Mouse (Mus musculus) limb, embryonic 10.5 days (tissue): ENCODE results near the gene Pcsk4. TPM values are rescaled to one million over a fixed set of nuclear protein-coding genes. Genes with fewer than 3 reads are reported as not detected.

Source experiments
- DNase-seq: peaks from one replicate; pipeline ENCODE4 v3.0.0-alpha.2; 2017; ENCODE audit warnings: low spot score
- H3K27ac ChIP-seq: fragments of 300-500 bp; sonication (generic); 2 replicates; pipeline ENCODE4 v1.5.1; 2016; ENCODE audit warnings: mild to moderate bottlenecking
- H3K27me3 ChIP-seq: fragments of 300-500 bp; sonication (generic); 2 replicates; pipeline ENCODE4 v1.6.1; 2016; ENCODE audit warnings: low read depth, mild to moderate bottlenecking; ENCODE audit not compliant: poor library complexity, severe bottlenecking
- H3K36me3 ChIP-seq: fragments of 300-500 bp; sonication (generic); 2 replicates; pipeline ENCODE4 v1.6.1; 2016; ENCODE audit warnings: mild to moderate bottlenecking, moderate library complexity
- H3K4me1 ChIP-seq: fragments of 300-500 bp; sonication (generic); 2 replicates; pipeline ENCODE4 v1.6.1; 2016
- H3K4me3 ChIP-seq: fragments of 300-500 bp; sonication (generic); 2 replicates; pipeline ENCODE4 v1.5.1; 2016; ENCODE audit warnings: mild to moderate bottlenecking, moderate library complexity
- H3K9me3 ChIP-seq: fragments of 300-500 bp; sonication (generic); replicated peaks from 2 replicates; pipeline ENCODE4 v1.6.1; 2016; ENCODE audit warnings: mild to moderate bottlenecking
- WGBS: fragments of 180-500 bp; shearing (Covaris S2); methylation state at CpG from one replicate; pipeline ENCODE4 v1.1.7; 2016; 5-methylcytosine and 5-hydroxymethylcytosine counted together
- polyA plus RNA-seq: library from polyadenylated mRNA; unstranded; fragments of >200 nt; fragmentation: Nextera tagmentation; extraction: Ambion mirVana; gene quantifications from 2 replicates; pipeline ENCODE4 v1.2.1, GENCODE M21; 2016

Gene Pcsk4
- polyA plus RNA-seq, 1 experiment from 2014 or later: 6.3 TPM

DNA sequence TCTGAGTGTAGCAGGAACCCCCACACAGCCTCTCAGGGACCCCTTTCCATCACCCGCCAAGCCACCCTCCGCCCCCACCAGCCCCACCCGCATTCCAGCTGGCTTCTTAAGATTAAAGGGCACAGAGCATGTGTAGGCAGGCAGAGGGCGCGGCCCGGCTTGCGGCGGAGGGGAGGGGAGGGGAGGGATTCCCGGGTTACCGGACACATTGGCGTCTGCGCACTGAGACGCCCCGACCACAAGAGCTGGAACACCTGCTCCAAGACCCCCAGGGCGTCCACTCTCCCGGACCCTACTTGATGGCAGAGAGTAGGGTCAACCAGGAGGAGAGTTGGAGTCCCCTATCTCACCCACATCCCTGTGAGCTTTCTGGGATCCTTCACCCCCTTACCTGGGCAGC is 15.8 kb upstream of the Pcsk4 start:
- DNase-seq: no peak
- 0 out of 2 replicates have a peak, but pooled peaks cover 2% of the 10 kb centered on the region for H3K36me3 ChIP-seq
- H3K27me3 ChIP-seq: peaks cover 100% of the 10 kb centered on the region
- WGBS: under 1% methylated on average over 16 of the region's 16 CpGs
- 0 out of 2 replicates have a peak overlapping the region, but pooled peaks have one; percentile 19 for H3K4me3 ChIP-seq
- peaks cover 61% of the 10 kb centered on the region for H3K4me1 ChIP-seq
- H3K27ac ChIP-seq: peak overlapping the region; percentile 10; the same call in 1 of the 2 replicates
- H3K9me3 ChIP-seq: no peaks in the 10 kb centered on the region

DNA sequence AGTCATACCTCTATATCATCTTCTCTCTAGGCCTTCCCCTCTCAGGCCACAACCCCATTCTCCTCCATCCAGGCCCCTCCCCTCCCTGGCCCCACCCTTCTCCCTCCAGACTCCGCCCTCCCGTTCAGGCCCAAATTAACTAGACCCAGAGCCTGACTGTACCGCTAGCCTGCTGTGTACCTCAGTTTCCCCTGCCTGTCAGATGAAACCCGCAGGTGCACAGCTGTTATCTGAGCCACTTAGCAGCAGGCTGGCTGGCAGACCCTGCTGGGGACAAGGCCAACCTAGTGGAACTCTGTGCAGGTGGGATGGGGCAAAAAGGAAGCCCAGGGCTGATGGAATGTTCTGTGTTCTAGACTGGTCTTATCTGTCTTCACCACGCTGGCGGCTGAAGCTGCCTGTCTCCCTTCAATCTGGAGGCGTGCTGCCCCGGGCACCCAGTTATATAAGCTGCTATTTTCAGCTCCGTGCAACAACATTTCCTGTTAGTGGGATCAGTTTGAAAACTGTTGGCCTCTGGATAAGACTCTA is 14.9 kb upstream of the Pcsk4 start:
- Histone ChIP-seq H3K27ac (no peak overlapping the region), H3K27me3 (peaks cover 99% of the 10 kb centered on the region), H3K4me3 (no peak overlapping the region), H3K4me1 (peaks cover 62% of the 10 kb centered on the region), H3K36me3 (0 out of 2 replicates have a peak, but pooled peaks cover 2% of the 10 kb centered on the region), H3K9me3 (no peaks in the 10 kb centered on the region)
- no peak for DNase-seq
- 42% methylated on average over 9 of the region's 9 CpGs for WGBS

DNA sequence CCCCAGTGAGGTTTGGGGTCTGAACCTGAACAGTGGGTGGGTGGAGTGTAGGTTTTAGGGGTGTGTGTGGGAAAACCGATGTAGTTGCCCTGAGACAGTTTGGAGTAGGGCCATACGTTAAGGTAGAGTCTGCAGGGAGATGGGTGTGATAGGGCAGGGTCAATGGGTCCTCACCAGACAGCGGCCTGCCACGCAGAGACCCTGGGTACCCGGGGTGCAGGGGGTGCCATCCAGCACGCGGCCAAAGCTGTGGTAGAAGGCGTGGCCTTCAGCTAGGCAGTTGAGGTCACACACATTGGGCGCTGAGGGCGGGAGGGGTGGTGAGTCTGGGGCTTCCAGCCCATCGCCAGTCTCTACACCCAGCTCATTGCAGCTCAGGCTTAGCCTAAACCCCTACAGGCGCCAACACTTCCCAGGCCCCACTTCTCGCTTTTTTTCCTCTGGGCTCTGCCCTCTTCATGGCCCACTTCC is 14.2 kb upstream of the Pcsk4 start:
- no peak for DNase-seq
- peaks cover 94% of the 10 kb centered on the region for H3K27me3 ChIP-seq
- peaks cover 54% of the 10 kb centered on the region for H3K4me1 ChIP-seq
- H3K36me3 ChIP-seq: 0 out of 2 replicates have a peak, but pooled peaks cover under 1% of the 10 kb centered on the region
- peak overlapping the region; percentile 44 for H3K4me3 ChIP-seq
- 25% methylated on average over 13 of the region's 13 CpGs for WGBS
- H3K9me3 ChIP-seq: no peaks in the 10 kb centered on the region
- H3K27ac ChIP-seq: no peak overlapping the region

DNA sequence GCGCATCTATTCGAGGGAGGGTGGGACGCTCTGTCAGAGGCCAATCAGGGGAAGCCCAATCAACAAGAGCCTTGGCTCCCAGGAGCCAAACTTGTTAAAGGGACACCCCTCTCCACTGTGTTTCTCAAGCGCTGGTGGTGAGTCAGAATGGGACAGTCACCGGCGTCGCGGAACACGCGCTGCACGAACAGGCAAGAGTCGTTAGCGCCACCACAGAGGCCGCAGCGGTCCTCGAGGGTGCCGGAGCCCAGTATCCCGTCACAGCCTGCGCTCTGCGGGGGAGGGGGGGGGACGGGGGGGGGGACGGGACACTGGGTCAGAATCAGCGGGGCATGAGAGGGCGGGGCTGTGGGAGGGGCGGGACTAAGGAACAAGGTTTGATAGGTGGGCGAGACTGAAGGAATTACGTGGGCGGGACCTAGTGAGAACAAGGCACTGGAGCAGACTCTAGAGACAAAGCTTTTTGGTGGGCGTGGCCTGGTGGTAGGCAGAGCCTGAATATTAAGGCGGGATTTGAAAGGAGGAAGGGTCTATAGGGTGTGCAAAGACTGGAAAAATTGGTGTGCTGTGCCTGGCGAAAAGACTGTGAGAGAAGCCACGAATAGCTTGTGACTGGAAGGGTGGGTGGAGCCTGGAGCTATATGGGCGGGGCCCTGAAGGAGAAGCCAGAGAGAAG is 13.6 kb upstream of the Pcsk4 start:
- no peak overlapping the region for H3K27ac ChIP-seq
- peak overlapping the region; percentile 44 for H3K4me3 ChIP-seq
- no peaks in the 10 kb centered on the region for H3K36me3 ChIP-seq
- peaks cover 49% of the 10 kb centered on the region for H3K4me1 ChIP-seq
- DNase-seq: peak; percentile 66
- WGBS: under 1% methylated on average over 22 of the region's 33 CpGs
- no peaks in the 10 kb centered on the region for H3K9me3 ChIP-seq
- H3K27me3 ChIP-seq: peaks cover 92% of the 10 kb centered on the region

DNA sequence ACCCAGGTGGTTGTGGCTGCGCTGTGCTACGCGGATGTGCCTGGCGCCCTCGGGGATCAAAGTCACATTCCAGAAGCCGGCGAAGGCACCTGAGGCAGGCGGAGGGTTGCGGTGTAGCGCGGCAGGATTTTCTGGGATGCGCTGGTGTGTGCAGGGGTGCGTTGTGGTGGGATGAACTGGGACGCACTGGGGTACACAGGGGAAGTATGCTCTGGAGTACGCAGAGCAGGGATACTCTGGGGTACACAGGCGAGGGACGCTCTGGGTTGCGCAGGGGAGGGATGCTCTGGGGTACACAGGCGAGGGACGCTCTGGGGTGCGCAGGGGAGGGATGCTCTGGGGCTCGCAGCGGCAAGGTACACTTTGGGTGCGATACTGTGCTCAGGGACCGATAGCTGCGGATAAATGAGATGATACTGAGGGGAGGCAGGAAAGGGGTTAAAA is 13.0 kb upstream of the Pcsk4 start:
- peaks cover 47% of the 10 kb centered on the region for H3K4me1 ChIP-seq
- H3K36me3 ChIP-seq: no peaks in the 10 kb centered on the region
- DNase-seq: no peak
- no peaks in the 10 kb centered on the region for H3K9me3 ChIP-seq
- peak overlapping the region; percentile 44 for H3K4me3 ChIP-seq
- H3K27me3 ChIP-seq: peaks cover 86% of the 10 kb centered on the region
- H3K27ac ChIP-seq: no peak overlapping the region
- under 1% methylated on average over 26 of the region's 26 CpGs for WGBS

DNA sequence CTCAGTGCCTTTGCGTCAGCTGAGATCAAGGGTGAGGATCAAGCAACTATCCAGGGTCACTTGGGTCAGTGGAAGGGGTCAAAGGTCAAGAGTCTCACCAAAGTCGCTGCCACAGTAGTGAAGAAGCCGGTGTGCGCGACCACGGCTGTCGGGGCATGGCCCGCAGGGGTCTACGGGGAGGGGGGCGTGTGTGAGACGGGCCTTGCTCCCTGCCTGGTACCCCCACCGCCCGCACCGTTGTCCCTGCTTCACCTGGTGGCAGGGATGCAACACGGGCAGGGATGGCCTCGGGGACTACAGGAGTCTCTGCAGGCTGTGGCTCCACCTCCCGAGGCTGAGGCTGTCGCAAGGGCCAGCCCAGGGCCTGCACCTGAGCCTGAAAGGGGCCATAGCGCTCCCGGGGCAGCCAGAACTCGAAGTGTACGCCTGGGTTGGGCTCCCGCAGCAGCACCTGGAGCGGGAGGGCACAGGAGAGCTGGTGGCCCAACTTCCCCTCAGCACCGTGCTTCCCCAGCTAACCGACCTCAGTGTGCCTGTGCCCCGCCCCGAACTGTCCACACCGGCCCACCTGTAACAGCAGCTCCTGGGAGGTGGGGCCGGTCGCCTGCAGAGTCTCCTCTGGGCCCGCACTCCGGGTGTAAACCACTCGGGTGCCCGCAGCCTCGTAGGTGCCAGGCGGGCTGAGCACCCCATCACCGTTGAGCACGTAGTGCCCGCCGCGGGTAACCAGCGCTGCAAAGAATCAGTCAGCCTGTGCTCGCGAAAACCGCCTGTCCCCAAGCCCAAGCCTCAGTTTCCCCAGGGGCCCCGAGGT is 12.4 kb upstream of the Pcsk4 start:
- Histone ChIP-seq H3K4me3 (peak overlapping the region; percentile 44), H3K27ac (0 out of 2 replicates have a peak overlapping the region, but pooled peaks have one; percentile 12), H3K27me3 (peaks cover 83% of the 10 kb centered on the region), H3K36me3 (no peaks in the 10 kb centered on the region), H3K9me3 (no peaks in the 10 kb centered on the region), H3K4me1 (peaks cover 48% of the 10 kb centered on the region)
- 4% methylated on average over 47 of the region's 47 CpGs for WGBS
- no peak for DNase-seq

DNA sequence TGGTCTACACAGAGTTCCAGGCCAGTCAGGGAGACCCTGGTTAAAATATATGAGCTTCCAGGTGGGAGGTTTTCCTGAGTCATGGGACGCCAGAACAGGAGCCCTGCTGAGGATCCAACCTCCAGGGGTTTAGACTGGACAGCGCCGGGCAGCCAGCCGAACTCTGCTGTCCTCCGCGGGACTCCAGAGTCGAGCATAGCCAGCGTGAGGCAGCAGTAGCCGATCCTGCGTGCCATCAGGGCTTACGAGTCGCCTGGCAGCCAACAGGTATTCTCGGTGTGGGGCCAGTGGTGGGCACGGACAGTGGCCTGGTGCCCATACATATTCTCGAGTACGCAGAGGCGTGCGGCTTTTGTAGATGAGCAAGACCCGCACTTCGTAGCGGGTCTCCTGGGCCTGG is 11.7 kb upstream of the Pcsk4 start:
- DNase-seq: no peak
- peak overlapping the region; percentile 44; the same call in 1 of the 2 replicates for H3K4me3 ChIP-seq
- peaks cover 53% of the 10 kb centered on the region for H3K4me1 ChIP-seq

DNA sequence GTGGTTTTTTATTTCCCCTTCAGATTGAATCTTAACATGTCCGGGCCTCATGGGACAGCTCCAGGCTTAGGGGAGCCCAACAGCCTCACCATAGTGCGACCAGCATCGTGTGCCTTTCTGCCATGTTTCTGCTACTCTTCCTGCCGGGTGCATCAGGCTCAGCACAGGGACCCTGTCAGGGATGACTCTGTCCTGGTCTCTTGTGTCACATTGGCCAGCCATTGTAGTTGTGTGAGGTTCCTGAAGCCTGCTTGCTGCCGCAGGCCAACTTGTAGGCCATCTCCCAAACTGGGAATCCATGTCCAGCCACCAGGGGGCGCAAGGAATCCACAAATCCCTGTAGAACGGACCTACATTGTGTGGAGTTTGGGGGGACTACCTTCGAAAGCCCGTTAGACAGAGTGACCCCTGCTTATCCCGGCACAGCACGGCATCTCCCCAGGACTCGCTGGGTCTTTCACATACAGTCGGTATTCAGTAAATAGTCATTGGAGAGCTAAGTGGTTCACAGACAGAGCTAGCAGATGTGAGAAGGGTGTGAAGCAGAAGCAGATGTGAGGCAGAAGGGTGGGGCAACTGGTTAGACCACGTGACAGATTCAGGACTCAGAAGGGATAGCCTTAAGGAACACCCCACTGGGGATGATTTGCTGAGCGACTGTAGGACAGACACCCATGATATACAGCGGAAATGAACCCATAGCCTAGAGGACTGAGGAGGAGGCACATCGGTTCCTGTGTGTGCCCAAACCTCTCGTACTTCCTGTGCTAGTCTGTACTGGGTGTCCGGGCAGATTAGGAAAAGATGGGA is 10.8 kb upstream of the Pcsk4 start:
- peak overlapping the region; percentile 16; the same call in 1 of the 2 replicates for H3K4me3 ChIP-seq
- 23% methylated on average over 19 of the region's 19 CpGs for WGBS

More for the DNA sequence above, 11.7 kb upstream of the Pcsk4 start:
- Histone ChIP-seq H3K36me3 (no peaks in the 10 kb centered on the region), H3K27ac (no peak overlapping the region), H3K9me3 (no peaks in the 10 kb centered on the region), H3K27me3 (peaks cover 82% of the 10 kb centered on the region)
- WGBS: 15% methylated on average over 21 of the region's 21 CpGs

DNA sequence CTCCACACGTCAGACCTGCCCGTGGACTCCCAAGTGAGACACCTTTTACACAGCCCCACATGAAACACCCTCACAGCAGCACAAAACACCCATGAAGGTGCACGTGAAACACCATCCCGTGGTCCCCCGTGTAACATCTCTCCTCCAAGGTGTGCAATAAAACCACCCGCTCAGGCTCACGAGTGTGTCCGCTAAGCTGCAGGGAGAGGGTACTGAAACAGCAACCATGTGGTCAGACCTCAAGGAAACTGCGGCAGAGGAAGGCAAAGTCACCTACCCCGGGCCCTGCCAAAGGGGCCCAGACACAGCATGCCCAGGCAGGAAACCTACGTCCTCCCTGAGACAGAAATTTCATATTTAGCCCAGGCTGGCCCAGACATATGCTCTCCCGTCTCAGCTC is 7.0 kb upstream of the Pcsk4 start:
- no peak overlapping the region for H3K4me3 ChIP-seq
- no peak for DNase-seq
- H3K9me3 ChIP-seq: no peaks in the 10 kb centered on the region
- peaks cover 18% of the 10 kb centered on the region for H3K4me1 ChIP-seq
- peaks cover 76% of the 10 kb centered on the region for H3K27me3 ChIP-seq
- H3K36me3 ChIP-seq: peaks cover 4% of the 10 kb centered on the region; the same call in 1 of the 2 replicates
- 88% methylated on average over 12 of the region's 12 CpGs for WGBS
- no peak overlapping the region for H3K27ac ChIP-seq

More for the DNA sequence above, 10.8 kb upstream of the Pcsk4 start:
- DNase-seq: peak; percentile 95
- H3K27me3 ChIP-seq: peaks cover 82% of the 10 kb centered on the region
- H3K27ac ChIP-seq: no peak overlapping the region
- H3K4me1 ChIP-seq: peaks cover 49% of the 10 kb centered on the region
- H3K36me3 ChIP-seq: peaks cover 4% of the 10 kb centered on the region; the same call in 1 of the 2 replicates
- H3K9me3 ChIP-seq: no peaks in the 10 kb centered on the region

DNA sequence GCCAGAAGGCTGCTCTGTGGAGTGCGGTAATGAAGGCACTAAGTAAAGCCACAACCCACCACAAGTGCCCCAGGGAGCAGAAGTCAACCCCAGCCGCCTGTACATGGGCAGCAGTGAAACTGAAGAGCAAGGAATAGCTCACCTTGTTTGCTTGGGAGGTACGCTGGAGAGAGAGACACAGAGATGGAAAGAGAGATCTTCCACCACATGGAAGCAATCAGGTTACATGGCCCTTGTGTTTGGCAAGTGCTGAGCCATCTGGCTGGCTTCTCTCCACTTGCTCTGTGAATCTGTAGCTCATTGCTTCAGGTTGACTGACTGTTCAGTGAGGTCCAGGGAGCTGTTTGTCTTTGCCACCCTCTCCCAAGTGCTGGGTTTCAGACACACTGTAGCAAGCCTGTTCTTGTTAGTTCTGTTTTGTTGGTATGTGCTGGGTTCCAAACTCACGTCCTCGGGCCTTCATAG is 3.3 kb upstream of the Pcsk4 start:
- 0 out of 2 replicates have a peak overlapping the region, but pooled peaks have one; percentile 7 for H3K4me3 ChIP-seq
- H3K27ac ChIP-seq: no peak overlapping the region
- peaks cover 4% of the 10 kb centered on the region; the same call in 1 of the 2 replicates for H3K36me3 ChIP-seq
- H3K27me3 ChIP-seq: peaks cover 79% of the 10 kb centered on the region
- peaks cover 30% of the 10 kb centered on the region for H3K4me1 ChIP-seq
- 80% methylated on average over 5 of the region's 5 CpGs for WGBS
- H3K9me3 ChIP-seq: no peaks in the 10 kb centered on the region
- no peak for DNase-seq

DNA sequence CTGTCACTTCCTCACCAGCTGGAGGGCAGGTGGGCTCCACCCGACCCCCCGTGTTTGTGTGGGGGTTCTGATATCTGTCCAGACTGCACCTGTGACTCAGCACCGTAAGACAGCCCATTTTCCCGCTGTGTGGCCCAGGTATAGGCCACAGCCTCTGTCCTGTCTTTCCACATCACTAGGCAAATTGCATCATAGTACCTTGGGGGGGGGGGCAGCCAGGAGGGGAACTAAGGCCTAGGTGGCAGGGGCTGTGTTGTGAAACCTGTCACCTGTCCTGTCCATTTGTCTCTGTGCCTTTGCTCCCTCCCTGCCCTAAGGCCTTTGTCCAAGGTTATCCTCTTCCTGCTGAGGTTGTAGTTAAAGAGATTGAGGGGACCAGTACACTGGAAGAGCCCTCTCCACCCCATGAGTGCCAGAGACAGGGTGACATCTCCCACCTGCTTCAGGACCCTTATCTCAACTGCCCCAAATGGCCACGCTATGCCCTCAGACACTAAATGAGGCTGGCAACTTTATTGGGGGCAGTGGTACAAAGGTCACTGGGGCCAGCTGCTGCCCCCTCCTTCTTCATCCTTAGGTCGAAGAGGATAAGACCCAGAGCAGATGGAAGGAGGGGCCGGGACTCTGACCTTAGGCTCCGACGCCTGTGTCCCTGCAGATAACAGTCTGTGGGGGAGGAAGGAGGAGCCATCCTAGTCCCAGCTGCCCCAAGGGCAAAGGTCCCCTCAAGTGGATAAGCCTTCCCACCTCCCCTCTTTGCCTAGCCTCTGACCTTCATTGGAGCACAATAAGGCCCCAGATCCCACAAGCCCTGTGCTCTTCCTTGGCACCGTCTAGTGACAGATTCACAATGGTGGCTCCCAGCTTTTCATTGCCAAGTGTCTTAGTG is 2.6 kb upstream of the Pcsk4 start:
- H3K27ac ChIP-seq: no peak overlapping the region
- H3K4me1 ChIP-seq: peaks cover 30% of the 10 kb centered on the region
- H3K36me3 ChIP-seq: peaks cover 4% of the 10 kb centered on the region; the same call in 1 of the 2 replicates
- no peak for DNase-seq
- peaks cover 82% of the 10 kb centered on the region for H3K27me3 ChIP-seq
- H3K9me3 ChIP-seq: no peaks in the 10 kb centered on the region
- WGBS: 52% methylated on average over 10 of the region's 10 CpGs
- 0 out of 2 replicates have a peak overlapping the region, but pooled peaks have one; percentile 7 for H3K4me3 ChIP-seq
